Mouse (Mus musculus) forebrain, embryonic 14.5 days (tissue): ENCODE data around the gene Nostrin. TPM values are rescaled to one million over a fixed set of nuclear protein-coding genes. Genes with fewer than 3 reads are reported as not detected.

ENCODE experiments used
- ATAC-seq: fragments of 200-750 bp; cut with Nextera tagmentation; 2 replicates; pipeline ENCODE4 v1.8.0; 2017; ENCODE audit warnings: mild to moderate bottlenecking, moderate library complexity
- DNase-seq: peaks from one replicate; pipeline ENCODE4 v3.0.0-alpha.2; 2015; ENCODE audit warnings: low spot score
- H3K27ac ChIP-seq: fragments of 300-500 bp; sonication (generic); 2 replicates; pipeline ENCODE4 v1.5.1; 2014; ENCODE audit warnings: low read depth, mild to moderate bottlenecking, control low read depth, low read length, moderate library complexity
- H3K27me3 ChIP-seq: fragments of 300-500 bp; sonication (generic); replicated peaks from 2 replicates; pipeline ENCODE4 v1.6.1; 2014; ENCODE audit warnings: low read length, control low read depth, mixed read lengths; ENCODE audit not compliant: control insufficient read depth, insufficient read depth
- H3K36me3 ChIP-seq: fragments of 300-500 bp; sonication (generic); 2 replicates; pipeline ENCODE4 v1.6.1; 2014; ENCODE audit warnings: low read length, control low read depth; ENCODE audit not compliant: control insufficient read depth, insufficient read depth
- H3K4me1 ChIP-seq: fragments of 300-500 bp; sonication (generic); 2 replicates; pipeline ENCODE4 v1.6.1; 2014; ENCODE audit warnings: antibody characterized with exemption, low read length, control low read depth; ENCODE audit not compliant: control insufficient read depth, insufficient read depth
- H3K4me2 ChIP-seq: fragments of 300-500 bp; sonication (generic); 2 replicates; pipeline ENCODE4 v1.6.1; 2014; ENCODE audit warnings: mild to moderate bottlenecking, control low read depth, low read length
- H3K4me3 ChIP-seq: fragments of 300-500 bp; sonication (generic); 2 replicates; pipeline ENCODE4 v1.5.1; 2014; ENCODE audit warnings: low read depth, low read length, control low read depth
- H3K9ac ChIP-seq: fragments of 300-500 bp; sonication (generic); 2 replicates; pipeline ENCODE4 v1.6.1; 2014; ENCODE audit warnings: mild to moderate bottlenecking, low read length, control low read depth, moderate library complexity
- H3K9me3 ChIP-seq: fragments of 300-500 bp; sonication (generic); replicated peaks from 2 replicates; pipeline ENCODE4 v1.6.1; 2016; ENCODE audit warnings: low read length, control low read depth, mixed read lengths; ENCODE audit not compliant: control insufficient read depth
- WGBS: fragments of 180-500 bp; shearing (Covaris S2); extraction: QIAGEN DNeasy Blood & Tissue Kit; methylation state at CpG from one replicate; pipeline ENCODE4 v1.1.7; 2014; 5-methylcytosine and 5-hydroxymethylcytosine counted together
- polyA plus RNA-seq: library from polyadenylated mRNA; unstranded; fragments of >200 nt; fragmentation: Nextera tagmentation; extraction: Ambion mirVana; gene quantifications from 2 replicates; pipeline ENCODE4 v1.2.1, GENCODE M21; 2014

Nostrin gene
- polyA plus RNA-seq, 1 experiment from 2014 or later: 1.2 TPM

GRCm38 (mm10) chr2:69205185-69205584, 69.6 kb downstream of the Nostrin start:
- ATAC-seq (no peak), DNase-seq (no peak)
- Histone ChIP-seq H3K9me3 (no peaks in the 10 kb centered on the region), H3K36me3 (peaks cover 18% of the 10 kb centered on the region), H3K4me3 (peak overlapping the region; percentile 66), H3K27me3 (no peaks in the 10 kb centered on the region), H3K4me2 (peak overlapping the region; percentile 83), H3K4me1 (no peaks in the 10 kb centered on the region; the same call in 1 of the 2 replicates), H3K27ac (no peak overlapping the region), H3K9ac (peak overlapping the region; percentile 76)
- WGBS: 16% methylated on average over 6 of the region's 6 CpGs

DNA sequence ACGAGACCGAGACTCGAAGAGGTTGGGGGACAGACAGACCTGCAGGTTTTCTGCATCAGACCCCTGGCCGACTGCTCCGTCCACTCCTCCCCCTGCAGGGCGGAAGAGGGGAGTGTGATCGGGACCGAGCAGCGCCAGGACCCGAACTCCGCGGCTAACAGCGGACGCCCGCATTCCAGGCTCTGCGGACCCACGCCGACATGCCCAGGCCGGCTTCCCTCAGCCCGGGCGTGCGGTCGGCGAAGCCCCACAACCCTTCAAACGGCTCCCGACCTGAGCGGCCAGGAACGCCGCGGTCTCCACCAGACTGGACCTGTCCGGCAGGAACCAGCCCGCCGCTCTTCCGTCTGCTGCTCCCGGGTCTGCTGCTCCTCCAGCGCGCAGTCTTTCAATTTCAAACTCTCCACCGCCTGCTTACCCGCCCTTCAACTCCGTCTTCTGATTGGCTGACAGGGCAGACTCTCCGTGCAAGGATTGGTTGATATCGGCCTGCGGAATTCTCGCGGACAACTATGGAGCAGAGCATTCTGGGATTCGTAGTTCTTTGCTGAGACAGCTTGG, 70.3 kb downstream of the Nostrin start, which contains the start of gene Spc25:
Gene Spc25, minus strand, starts transcription at position 404 of the 561 bp plus-strand sequence.
- peak within 1 kb of the TSS; percentile 83 for H3K4me2 ChIP-seq
- H3K4me3 ChIP-seq: peak within 1 kb of the TSS; percentile 66
- DNase-seq: peak; percentile 98
- no peaks in the 10 kb centered on the region for H3K27me3 ChIP-seq
- H3K9ac ChIP-seq: peak within 1 kb of the TSS; percentile 76
- peaks cover 17% of the 10 kb centered on the region for H3K36me3 ChIP-seq
- 0 out of 2 replicates have a peak within 1 kb of the TSS, but pooled peaks have one; percentile 44 for H3K27ac ChIP-seq
- H3K4me1 ChIP-seq: no peaks in the 10 kb centered on the region; the same call in 1 of the 2 replicates
- no peaks in the 10 kb centered on the region for H3K9me3 ChIP-seq
- ATAC-seq: peak; percentile 100
- WGBS: under 1% methylated on average over 46 of the region's 46 CpGs

DNA sequence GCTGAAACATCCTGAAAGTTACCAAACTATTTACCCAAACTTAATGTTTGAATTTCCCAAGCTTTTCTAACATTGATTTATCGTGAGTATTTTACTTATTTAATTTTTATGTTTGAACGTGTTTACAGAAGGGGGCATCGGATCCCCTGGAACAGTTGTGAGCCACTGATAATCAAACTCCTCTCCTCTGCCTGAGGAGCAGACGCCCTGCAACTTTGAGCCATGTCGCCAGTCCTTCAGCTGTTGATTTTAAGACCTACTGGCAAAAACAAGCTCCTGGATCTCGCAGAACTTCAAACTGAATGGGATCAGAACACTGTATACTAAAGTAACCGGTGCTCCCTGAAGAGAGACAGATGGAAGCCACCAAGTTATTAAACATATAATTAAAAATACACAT, 70.9 kb downstream of the Nostrin start:
- Histone ChIP-seq H3K4me1 (no peaks in the 10 kb centered on the region; the same call in 1 of the 2 replicates), H3K36me3 (peaks cover 10% of the 10 kb centered on the region; the same call in 1 of the 2 replicates), H3K4me2 (peak overlapping the region; percentile 24; the same call in 1 of the 2 replicates), H3K9ac (no peak overlapping the region), H3K27ac (no peak overlapping the region), H3K27me3 (no peaks in the 10 kb centered on the region), H3K9me3 (no peaks in the 10 kb centered on the region), H3K4me3 (no peak overlapping the region)
- ATAC-seq (no peak), DNase-seq (no peak)
- 27% methylated on average over 7 of the region's 7 CpGs for WGBS

DNA sequence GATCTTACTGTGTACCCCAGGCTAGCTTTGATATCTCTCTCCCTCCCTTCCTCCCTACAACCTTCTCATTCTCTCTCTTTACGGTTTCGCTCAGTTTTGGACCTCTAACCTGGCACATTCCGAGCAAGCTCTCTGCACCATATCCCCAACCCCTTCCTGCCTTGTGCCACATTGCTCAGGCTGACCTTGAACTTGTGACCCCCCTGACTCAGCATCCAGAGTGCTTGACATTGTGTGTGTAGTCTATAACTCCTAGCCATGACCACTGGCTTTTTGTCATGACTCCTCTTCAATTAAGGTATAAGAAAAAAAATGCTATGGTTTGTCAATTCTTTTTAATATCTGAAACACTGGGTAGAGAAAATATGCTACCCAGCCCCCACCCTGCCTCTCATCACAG, 74.1 kb downstream of the Nostrin start:
- Histone ChIP-seq H3K4me2 (no peak overlapping the region), H3K36me3 (no peaks in the 10 kb centered on the region), H3K9ac (no peak overlapping the region), H3K4me1 (no peaks in the 10 kb centered on the region; the same call in 1 of the 2 replicates), H3K27me3 (no peaks in the 10 kb centered on the region), H3K4me3 (no peak overlapping the region), H3K9me3 (no peaks in the 10 kb centered on the region), H3K27ac (no peak overlapping the region)
- DNase-seq (no peak), ATAC-seq (no peak)
- 93% methylated on average over 3 of the region's 3 CpGs for WGBS

- Histone ChIP-seq H3K9ac (no peak within 1 kb of the TSS), H3K27ac (no peak within 1 kb of the TSS), H3K4me2 (no peak within 1 kb of the TSS), H3K4me1 (no peaks in the 10 kb centered on the region), H3K4me3 (no peak within 1 kb of the TSS), H3K36me3 (no peaks in the 10 kb centered on the region), H3K9me3 (no peaks in the 10 kb centered on the region), H3K27me3 (no peaks in the 10 kb centered on the region)
- WGBS: 79% methylated on average over 7 of the region's 7 CpGs
- ATAC-seq (no peak), DNase-seq (no peak)
Measured at GRCm38 (mm10) chr2:69210773-69211172, 75.2 kb downstream of the Nostrin start, which contains the start of gene G6pc2. Gene G6pc2, plus strand, starts transcription at chr2:69211073.

DNA sequence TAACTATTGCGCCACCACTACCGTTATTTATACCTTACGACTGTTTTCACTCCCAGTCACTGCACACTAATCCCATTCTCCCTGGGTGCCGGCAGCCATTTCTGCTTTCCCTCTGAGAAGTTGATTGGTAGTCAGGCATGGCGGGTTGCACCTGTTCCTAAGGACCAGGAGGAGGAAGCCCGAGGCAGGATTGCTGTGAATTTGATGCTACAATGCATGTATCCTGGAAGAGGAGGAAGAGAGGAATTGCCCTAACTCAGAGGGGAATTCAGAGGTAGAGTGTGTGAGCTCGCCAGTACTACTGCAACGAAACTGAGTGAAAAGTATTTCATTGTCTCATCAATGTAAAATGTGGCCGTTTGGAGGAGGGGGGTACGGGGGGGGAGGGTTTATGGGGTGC, 77.1 kb downstream of the Nostrin start:
- Histone ChIP-seq H3K36me3 (no peaks in the 10 kb centered on the region), H3K9ac (no peak overlapping the region), H3K4me2 (no peak overlapping the region), H3K9me3 (no peaks in the 10 kb centered on the region), H3K4me3 (no peak overlapping the region), H3K27me3 (no peaks in the 10 kb centered on the region), H3K4me1 (no peaks in the 10 kb centered on the region), H3K27ac (no peak overlapping the region)
- no peak for DNase-seq
- 69% methylated on average over 10 of the region's 10 CpGs for WGBS
- no peak for ATAC-seq

DNA sequence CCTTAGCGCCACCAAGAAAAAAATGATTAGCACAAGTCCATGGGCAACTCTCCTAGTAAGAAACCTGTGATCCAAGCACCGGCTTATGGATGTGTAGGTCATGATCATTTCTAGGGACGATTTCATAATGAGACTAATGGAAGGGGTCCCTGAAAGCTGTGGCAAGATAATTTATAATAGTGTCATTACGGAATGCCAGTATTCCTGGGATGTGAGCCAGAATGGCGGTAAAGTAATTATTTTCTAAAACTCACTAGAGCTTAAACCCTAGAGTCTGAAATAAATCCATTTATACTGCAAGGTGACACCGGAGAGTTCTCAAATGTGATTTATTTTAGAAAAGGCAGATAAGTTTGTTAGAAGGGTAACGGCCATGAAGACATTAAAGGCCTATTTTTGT, 79.6 kb downstream of the Nostrin start:
- Histone ChIP-seq H3K36me3 (no peaks in the 10 kb centered on the region), H3K9ac (no peak overlapping the region), H3K27me3 (no peaks in the 10 kb centered on the region), H3K9me3 (no peaks in the 10 kb centered on the region), H3K27ac (no peak overlapping the region), H3K4me1 (no peaks in the 10 kb centered on the region), H3K4me3 (no peak overlapping the region), H3K4me2 (no peak overlapping the region)
- no peak for ATAC-seq
- WGBS: 57% methylated on average over 7 of the region's 7 CpGs
- peak; percentile 42 for DNase-seq

DNA sequence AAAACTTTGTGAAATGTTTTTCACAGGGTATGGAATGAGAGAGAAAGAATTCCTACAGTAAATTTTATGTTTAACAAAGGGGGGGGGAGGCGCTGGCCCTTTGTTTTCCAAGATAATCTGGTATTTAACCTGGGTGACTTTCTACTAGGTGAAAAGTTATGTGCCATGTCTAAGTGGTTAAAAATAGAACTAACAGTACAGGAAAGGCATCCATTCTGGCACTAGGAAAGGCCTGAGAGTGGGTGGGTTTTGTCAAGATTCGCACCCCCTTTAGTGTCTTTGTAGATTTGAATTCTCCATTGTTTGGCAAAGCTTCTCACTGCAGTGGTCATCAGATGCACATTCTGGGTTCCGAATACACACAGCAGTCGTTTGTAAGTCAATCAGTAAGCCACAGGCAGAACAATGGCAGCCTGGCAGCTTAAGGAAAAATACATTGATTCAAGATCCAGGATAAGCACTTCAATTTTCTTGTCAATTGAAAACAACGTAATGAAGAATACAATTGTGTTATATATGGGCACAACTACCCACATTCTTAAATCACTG, 86.3 kb downstream of the Nostrin start:
- Histone ChIP-seq H3K27me3 (no peaks in the 10 kb centered on the region), H3K4me2 (no peak overlapping the region), H3K9ac (no peak overlapping the region), H3K4me1 (no peaks in the 10 kb centered on the region), H3K4me3 (no peak overlapping the region), H3K27ac (no peak overlapping the region), H3K9me3 (no peaks in the 10 kb centered on the region), H3K36me3 (no peaks in the 10 kb centered on the region)
- no peak for ATAC-seq
- no peak for DNase-seq
- 31% methylated on average over 5 of the region's 5 CpGs for WGBS

DNA sequence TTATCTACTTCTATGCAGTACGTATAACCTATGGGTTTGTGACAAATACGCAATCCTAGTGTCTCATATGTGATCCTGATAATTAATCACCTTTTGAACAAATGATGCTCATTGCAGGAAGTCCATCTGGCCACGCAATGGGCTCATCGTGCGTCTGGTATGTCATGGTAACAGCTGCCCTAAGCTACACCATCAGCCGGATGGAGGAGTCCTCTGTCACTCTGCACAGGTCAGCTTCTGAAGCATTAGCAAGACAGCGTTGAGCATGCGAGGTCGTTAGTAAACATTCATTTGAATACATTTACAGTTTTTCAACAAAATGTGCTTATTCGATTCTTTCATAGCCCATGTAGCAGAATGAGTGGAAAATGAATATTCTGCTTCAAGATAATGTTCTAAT, 87.2 kb downstream of the Nostrin start:
- H3K4me1 ChIP-seq: no peaks in the 10 kb centered on the region
- no peaks in the 10 kb centered on the region for H3K36me3 ChIP-seq
- no peak for DNase-seq
- no peak overlapping the region for H3K27ac ChIP-seq
- no peaks in the 10 kb centered on the region for H3K27me3 ChIP-seq
- no peaks in the 10 kb centered on the region for H3K9me3 ChIP-seq
- no peak overlapping the region for H3K4me3 ChIP-seq
- no peak overlapping the region for H3K4me2 ChIP-seq
- 50% methylated on average over 10 of the region's 10 CpGs for WGBS
- peak; percentile 69; the same call in 1 of the 2 replicates for ATAC-seq
- no peak overlapping the region for H3K9ac ChIP-seq
